Mouse (Mus musculus) stomach, embryonic 16.5 days (tissue): ENCODE measurements around the gene Ptpn12. TPM values are rescaled to one million over a fixed set of nuclear protein-coding genes. Genes with fewer than 3 reads are reported as not detected.
A peak's percentile ranks its signal among the peaks of the same experiment; 100 is the strongest.
"Not testable (repeated sequence)": the region's sequence is repeated elsewhere in the genome, so short reads cannot be mapped to it uniquely, and the experiment has no call there.

Source experiments
- ATAC-seq: fragments of 200-750 bp; cut with Nextera tagmentation; 2 replicates; pipeline ENCODE4 v1.8.0; 2017; ENCODE audit warnings: moderate number of reproducible peaks, moderate TSS enrichment; ENCODE audit not compliant: insufficient read depth, low FRiP score
- H3K27ac ChIP-seq: fragments of 300-500 bp; sonication (generic); 2 replicates; pipeline ENCODE4 v1.5.1; 2014; ENCODE audit warnings: low read length
- H3K27me3 ChIP-seq: fragments of 300-500 bp; sonication (generic); 2 replicates; pipeline ENCODE4 v1.6.1; 2014; ENCODE audit warnings: low read length, control low read depth, mixed read lengths; ENCODE audit not compliant: control insufficient read depth, insufficient read depth
- H3K36me3 ChIP-seq: fragments of 300-500 bp; sonication (generic); 2 replicates; pipeline ENCODE4 v1.6.1; 2014; ENCODE audit warnings: low read length; ENCODE audit not compliant: control insufficient read depth, insufficient read depth
- H3K4me1 ChIP-seq: fragments of 300-500 bp; sonication (generic); 2 replicates; pipeline ENCODE4 v1.6.1; 2014; ENCODE audit warnings: low read length, control low read depth, mixed read lengths; ENCODE audit not compliant: control insufficient read depth, insufficient read depth
- H3K4me2 ChIP-seq: fragments of 300-500 bp; sonication (generic); 2 replicates; pipeline ENCODE4 v1.6.1; 2014; ENCODE audit warnings: low read depth, low read length, mixed read lengths
- H3K4me3 ChIP-seq: fragments of 300-500 bp; sonication (generic); replicated peaks from 2 replicates; pipeline ENCODE4 v1.5.1; 2014; ENCODE audit warnings: mild to moderate bottlenecking, low read length
- H3K9ac ChIP-seq: fragments of 300-500 bp; sonication (generic); 2 replicates; pipeline ENCODE4 v1.6.1; 2014; ENCODE audit warnings: low read length
- H3K9me3 ChIP-seq: fragments of 300-500 bp; sonication (generic); replicated peaks from 2 replicates; pipeline ENCODE4 v1.6.1; 2016; ENCODE audit warnings: low read length, control low read depth; ENCODE audit not compliant: control insufficient read depth
- WGBS: fragments of 180-500 bp; shearing (Covaris S2); extraction: QIAGEN DNeasy Blood & Tissue Kit; methylation state at CpG from one replicate; pipeline ENCODE4 v1.1.7; 2014; 5-methylcytosine and 5-hydroxymethylcytosine counted together
- polyA plus RNA-seq: library from polyadenylated mRNA; unstranded; fragments of >200 nt; fragmentation: Nextera tagmentation; extraction: Ambion mirVana; gene quantifications from 2 replicates; pipeline ENCODE4 v1.2.1, GENCODE M21; 2015

Gene Ptpn12
- polyA plus RNA-seq, 1 experiment from 2014 or later = 15.0 TPM

- no peaks in the 10 kb centered on the region for H3K27me3 ChIP-seq
- under 1% methylated on average over 88 of the region's 88 CpGs for WGBS
- ATAC-seq = peak; percentile 70
- H3K4me2 ChIP-seq = peak overlapping the region; percentile 61
- peak overlapping the region; percentile 98 for H3K9ac ChIP-seq
- H3K36me3 ChIP-seq = no peaks in the 10 kb centered on the region
- H3K9me3 ChIP-seq = no peaks in the 10 kb centered on the region
- peak overlapping the region; percentile 98 for H3K4me3 ChIP-seq
- H3K4me1 ChIP-seq = peaks cover 15% of the 10 kb centered on the region
- H3K27ac ChIP-seq = peak overlapping the region; percentile 99
Measured at GRCm38 (mm10) chr5:20950855-20951650, 104.7 kb downstream of the Ptpn12 start.

DNA sequence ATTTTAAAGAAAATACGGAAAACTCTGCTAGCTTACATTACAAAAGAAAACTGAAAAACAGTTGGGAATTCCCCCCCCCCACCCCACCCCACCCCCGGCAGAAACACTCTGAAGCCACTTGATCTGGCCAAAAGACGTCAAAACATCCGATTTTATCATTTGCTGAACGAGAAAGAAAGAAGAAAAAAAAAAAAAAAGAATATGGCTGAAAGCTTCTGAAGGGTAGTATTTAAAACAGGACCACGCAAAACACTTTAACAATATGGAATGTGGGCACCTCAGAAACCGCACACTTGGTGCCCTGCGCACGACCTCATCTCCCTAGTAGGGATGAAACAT, 105.2 kb downstream of the Ptpn12 start:
- peak overlapping the region; percentile 99; the same call in 1 of the 2 replicates for H3K27ac ChIP-seq
- H3K4me3 ChIP-seq = peak overlapping the region; percentile 98
- H3K9me3 ChIP-seq = no peaks in the 10 kb centered on the region
- 0 out of 2 replicates have a peak, but pooled peaks have one; percentile 12 for ATAC-seq
- no peaks in the 10 kb centered on the region for H3K36me3 ChIP-seq
- H3K27me3 ChIP-seq = no peaks in the 10 kb centered on the region
- 0% methylated on average over 9 of the region's 9 CpGs for WGBS
- peak overlapping the region; percentile 98 for H3K9ac ChIP-seq
- H3K4me1 ChIP-seq = peaks cover 15% of the 10 kb centered on the region
- peak overlapping the region; percentile 61 for H3K4me2 ChIP-seq

GRCm38 (mm10) chr5:20950093-20950492, 105.6 kb downstream of the Ptpn12 start:
- Histone ChIP-seq H3K9me3 (no peaks in the 10 kb centered on the region), H3K4me1 (peaks cover 19% of the 10 kb centered on the region), H3K27me3 (no peaks in the 10 kb centered on the region), H3K4me3 (peak overlapping the region; percentile 98), H3K4me2 (peak overlapping the region; percentile 61), H3K36me3 (no peaks in the 10 kb centered on the region), H3K9ac (peak overlapping the region; percentile 98), H3K27ac (no peak overlapping the region)
- ATAC-seq = no peak
- WGBS = 8% methylated on average over 5 of the region's 5 CpGs

DNA sequence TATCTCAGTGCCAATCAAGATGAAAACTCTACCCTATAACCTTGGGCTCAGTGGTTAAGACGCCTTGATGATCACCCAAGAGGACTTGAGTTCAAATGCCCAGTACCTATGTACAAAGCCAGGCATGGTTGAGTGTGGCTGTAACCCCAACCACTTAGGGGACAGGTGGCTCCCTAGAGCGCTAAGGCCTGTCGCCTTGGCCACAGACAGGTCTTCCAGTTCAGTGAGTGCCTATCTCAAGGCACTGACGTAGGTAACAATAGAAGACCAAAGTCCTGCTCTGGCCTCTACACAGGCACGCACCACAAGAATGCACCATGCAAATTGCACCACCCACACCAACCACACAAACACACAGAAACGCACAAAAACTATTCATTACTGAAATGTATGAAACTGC, 108.8 kb downstream of the Ptpn12 start:
- Histone ChIP-seq H3K4me2 (no peak overlapping the region), H3K36me3 (no peaks in the 10 kb centered on the region), H3K4me3 (no peak overlapping the region), H3K4me1 (peaks cover 19% of the 10 kb centered on the region), H3K9ac (no peak overlapping the region), H3K9me3 (no peaks in the 10 kb centered on the region), H3K27me3 (no peaks in the 10 kb centered on the region), H3K27ac (no peak overlapping the region)
- WGBS = 88% methylated on average over 6 of the region's 6 CpGs
- ATAC-seq = no peak

DNA sequence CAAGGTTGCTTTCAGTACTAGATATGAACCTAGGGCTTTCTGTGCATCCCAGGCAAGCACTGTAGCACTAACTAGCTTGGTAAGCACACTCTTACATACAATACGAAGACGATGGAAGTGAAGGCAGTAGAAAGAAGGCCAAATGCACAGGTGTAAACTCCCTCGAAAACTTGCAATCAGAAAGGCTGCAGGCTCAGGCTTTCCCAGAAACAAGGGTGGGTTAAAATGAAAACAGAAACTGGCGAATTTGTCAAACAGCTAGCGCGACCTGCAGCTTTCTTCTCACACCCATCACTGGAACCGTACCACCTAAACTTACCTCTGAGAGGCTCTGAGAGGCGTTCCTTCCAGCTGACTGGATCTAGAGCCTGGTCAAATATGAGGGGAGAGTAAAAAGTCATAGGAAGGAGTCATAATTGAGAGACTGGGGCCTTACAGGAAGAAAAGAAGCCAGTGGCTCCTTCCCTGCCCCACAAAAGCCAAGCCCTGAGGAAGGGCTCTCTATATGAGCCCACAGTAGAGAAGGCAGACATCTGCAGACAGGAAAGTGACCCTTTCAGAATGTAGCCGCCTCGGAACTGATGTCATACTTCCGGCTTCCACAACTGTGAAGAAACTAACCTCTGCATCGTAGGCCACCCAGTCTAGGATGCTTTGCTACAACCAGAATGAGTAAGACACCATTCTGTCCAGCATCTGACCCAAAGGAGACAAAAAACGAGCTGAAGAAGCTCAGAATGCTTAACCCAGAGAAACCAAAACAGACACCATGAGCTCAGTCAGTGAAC, 110.6 kb downstream of the Ptpn12 start:
- Histone ChIP-seq H3K27me3 (no peaks in the 10 kb centered on the region), H3K9me3 (no peaks in the 10 kb centered on the region), H3K9ac (no peak overlapping the region), H3K4me2 (peak overlapping the region; percentile 1; the same call in 1 of the 2 replicates), H3K4me3 (no peak overlapping the region), H3K36me3 (no peaks in the 10 kb centered on the region), H3K4me1 (peaks cover 24% of the 10 kb centered on the region), H3K27ac (0 out of 2 replicates have a peak overlapping the region, but pooled peaks have one; percentile 13)
- no peak for ATAC-seq
- 63% methylated on average over 13 of the region's 13 CpGs for WGBS

- WGBS = 74% methylated on average over 3 of the region's 4 CpGs
- ATAC-seq, H3K27me3 ChIP-seq: not testable (repeated sequence)
Measured at GRCm38 (mm10) chr5:20943791-20944190, 111.9 kb downstream of the Ptpn12 start.

DNA sequence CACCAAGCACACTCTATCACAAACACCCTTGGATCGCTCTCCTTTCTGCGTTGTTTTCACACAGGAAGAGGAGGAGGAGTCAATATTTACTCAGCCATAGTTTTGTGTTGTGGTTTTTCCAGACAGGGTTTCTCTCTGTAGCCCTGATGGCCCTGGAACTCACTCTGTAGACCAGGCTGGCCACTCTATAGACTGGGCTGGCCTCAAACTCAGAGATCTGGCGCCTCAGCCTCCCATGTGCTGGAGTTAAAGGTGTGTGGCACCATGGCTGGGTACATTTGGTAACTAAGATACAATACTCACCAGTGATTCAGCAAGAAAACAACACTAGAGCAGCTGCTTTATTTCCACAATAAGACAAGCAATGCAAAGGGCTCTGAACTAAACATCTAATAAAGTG, 113.2 kb downstream of the Ptpn12 start:
- H3K9me3 ChIP-seq = no peaks in the 10 kb centered on the region
- no peak overlapping the region for H3K4me3 ChIP-seq
- no peaks in the 10 kb centered on the region for H3K27me3 ChIP-seq
- WGBS = 72% methylated on average over 3 of the region's 3 CpGs
- no peak for ATAC-seq
- no peak overlapping the region for H3K4me2 ChIP-seq
- H3K9ac ChIP-seq = no peak overlapping the region
- no peak overlapping the region for H3K27ac ChIP-seq
- H3K36me3 ChIP-seq = no peaks in the 10 kb centered on the region
- H3K4me1 ChIP-seq = peaks cover 18% of the 10 kb centered on the region

More at GRCm38 (mm10) chr5:20943791-20944190, 111.9 kb downstream of the Ptpn12 start:
- H3K36me3 ChIP-seq, H3K4me2 ChIP-seq, H3K27ac ChIP-seq, H3K9me3 ChIP-seq, H3K9ac ChIP-seq, H3K4me3 ChIP-seq: not testable (repeated sequence)
- peaks cover 18% of the 10 kb centered on the region for H3K4me1 ChIP-seq

DNA sequence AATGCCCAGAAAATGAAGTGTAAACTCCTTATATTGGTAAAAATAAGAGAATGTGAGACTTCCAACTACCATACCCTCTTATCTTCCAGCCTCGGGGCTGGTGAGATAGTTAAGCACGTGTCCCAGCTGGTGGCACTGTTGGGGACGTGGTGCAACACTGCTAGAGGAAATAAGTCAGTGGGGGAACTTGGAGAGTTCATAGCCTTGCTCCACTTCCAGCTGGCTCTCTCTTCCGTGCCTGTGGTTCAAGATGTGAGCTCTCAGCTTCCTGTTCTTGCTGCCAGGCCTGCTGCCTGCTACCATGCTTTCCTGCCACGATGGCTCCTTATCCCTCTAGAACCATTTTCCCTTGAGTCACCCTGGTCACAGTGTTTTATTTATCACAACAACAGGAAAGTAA, 114.5 kb downstream of the Ptpn12 start:
- Histone ChIP-seq H3K36me3 (no peaks in the 10 kb centered on the region), H3K27ac (no peak overlapping the region), H3K27me3 (no peaks in the 10 kb centered on the region), H3K4me3 (no peak overlapping the region), H3K9me3 (no peaks in the 10 kb centered on the region), H3K4me2 (no peak overlapping the region), H3K4me1 (peaks cover 18% of the 10 kb centered on the region), H3K9ac (no peak overlapping the region)
- WGBS = 33% methylated on average over 5 of the region's 5 CpGs
- ATAC-seq = no peak; the same call in 1 of the 2 replicates

- peaks cover 18% of the 10 kb centered on the region for H3K4me1 ChIP-seq
- no peak for ATAC-seq
- no peak overlapping the region for H3K9ac ChIP-seq
- H3K9me3 ChIP-seq = no peaks in the 10 kb centered on the region
- H3K4me3 ChIP-seq = no peak overlapping the region
- no peak overlapping the region for H3K27ac ChIP-seq
- no peaks in the 10 kb centered on the region for H3K36me3 ChIP-seq
- WGBS = 78% methylated on average over 4 of the region's 4 CpGs
- H3K27me3 ChIP-seq = no peaks in the 10 kb centered on the region
- no peak overlapping the region for H3K4me2 ChIP-seq
Measured at GRCm38 (mm10) chr5:20940696-20941095, 115.0 kb downstream of the Ptpn12 start.
